Mouse (Mus musculus): ENCODE measurements around the gene Micu2. TPM values are rescaled to one million over a fixed set of nuclear protein-coding genes. Genes with fewer than 3 reads are reported as not detected.

Micu2 gene
- polyA plus RNA-seq, 1 experiment from 2014 or later: 71.9 TPM

GRCm38 (mm10) chr14:57996210-57996609, 2.9 kb downstream of the Micu2 start:
- Histone ChIP-seq H3K9me3 (replicated peaks; ENCODE audit: control insufficient read depth, low read length, poor library complexity, severe bottlenecking) (no peaks in the 10 kb centered on the region), H3K4me2 (ENCODE audit: low read length) (no peak overlapping the region), H3K9ac (ENCODE audit: low read depth, low read length) (no peak overlapping the region), H3K4me3 (ENCODE audit: low read depth, low read length) (no peak overlapping the region), H3K27ac (ENCODE audit: low read length) (no peak overlapping the region), H3K36me3 (ENCODE audit: control insufficient read depth, insufficient read depth, low read length) (0 out of 2 replicates have a peak, but pooled peaks cover 2% of the 10 kb centered on the region), H3K4me1 (ENCODE audit: control insufficient read depth, insufficient read depth, low read length) (peaks cover 13% of the 10 kb centered on the region), H3K27me3 (ENCODE audit: control insufficient read depth, insufficient read depth, low read depth, low read length) (no peaks in the 10 kb centered on the region)
- ATAC-seq: no peak
- WGBS: 85% methylated on average over 3 of the region's 3 CpGs

- Histone ChIP-seq H3K27me3 (ENCODE audit: control insufficient read depth, insufficient read depth, low read depth, low read length) (no peaks in the 10 kb centered on the region), H3K27ac (ENCODE audit: low read length) (no peak overlapping the region), H3K36me3 (ENCODE audit: control insufficient read depth, insufficient read depth, low read length) (peaks cover 14% of the 10 kb centered on the region; the same call in 1 of the 2 replicates), H3K4me2 (ENCODE audit: low read length) (no peak overlapping the region), H3K9me3 (replicated peaks; ENCODE audit: control insufficient read depth, low read length, poor library complexity, severe bottlenecking) (peaks cover 5% of the 10 kb centered on the region; the same call in 1 of the 2 replicates), H3K4me1 (ENCODE audit: control insufficient read depth, insufficient read depth, low read length) (no peaks in the 10 kb centered on the region), H3K9ac (ENCODE audit: low read depth, low read length) (no peak overlapping the region), H3K4me3 (ENCODE audit: low read depth, low read length) (no peak overlapping the region)
- no peak for ATAC-seq
These were observed 7.3 kb downstream of the Micu2 start for GRCm38 (mm10) chr14:57991761-57992160.

GRCm38 (mm10) chr14:57989162-57989561, 9.9 kb downstream of the Micu2 start:
- H3K4me3 ChIP-seq (ENCODE audit: low read depth, low read length): no peak overlapping the region
- H3K4me2 ChIP-seq (ENCODE audit: low read length): no peak overlapping the region
- H3K27ac ChIP-seq (ENCODE audit: low read length): no peak overlapping the region
- peaks cover 5% of the 10 kb centered on the region; the same call in 1 of the 2 replicates for H3K9me3 ChIP-seq (replicated peaks; ENCODE audit: control insufficient read depth, low read length, poor library complexity, severe bottlenecking)
- 99% methylated on average over 2 of the region's 2 CpGs for WGBS
- no peak for ATAC-seq
- no peaks in the 10 kb centered on the region for H3K27me3 ChIP-seq (ENCODE audit: control insufficient read depth, insufficient read depth, low read depth, low read length)
- H3K36me3 ChIP-seq (ENCODE audit: control insufficient read depth, insufficient read depth, low read length): peaks cover 14% of the 10 kb centered on the region; the same call in 1 of the 2 replicates
- no peaks in the 10 kb centered on the region for H3K4me1 ChIP-seq (ENCODE audit: control insufficient read depth, insufficient read depth, low read length)
- no peak overlapping the region for H3K9ac ChIP-seq (ENCODE audit: low read depth, low read length)

- Histone ChIP-seq H3K9me3 (replicated peaks; ENCODE audit: control insufficient read depth, low read length, poor library complexity, severe bottlenecking) (peaks cover 5% of the 10 kb centered on the region; the same call in 1 of the 2 replicates), H3K4me1 (ENCODE audit: control insufficient read depth, insufficient read depth, low read length) (peaks cover 12% of the 10 kb centered on the region), H3K4me3 (ENCODE audit: low read depth, low read length) (no peak overlapping the region), H3K4me2 (ENCODE audit: low read length) (no peak overlapping the region), H3K9ac (ENCODE audit: low read depth, low read length) (no peak overlapping the region), H3K27ac (ENCODE audit: low read length) (no peak overlapping the region), H3K36me3 (ENCODE audit: control insufficient read depth, insufficient read depth, low read length) (peaks cover 8% of the 10 kb centered on the region; the same call in 1 of the 2 replicates), H3K27me3 (ENCODE audit: control insufficient read depth, insufficient read depth, low read depth, low read length) (no peaks in the 10 kb centered on the region)
- WGBS: 83% methylated on average over 2 of the region's 2 CpGs
- no peak for ATAC-seq
These were observed 13.3 kb downstream of the Micu2 start for GRCm38 (mm10) chr14:57985780-57986179.

- Histone ChIP-seq H3K27me3 (ENCODE audit: control insufficient read depth, insufficient read depth, low read depth, low read length) (no peaks in the 10 kb centered on the region), H3K4me2 (ENCODE audit: low read length) (peak overlapping the region; percentile 4), H3K9me3 (replicated peaks; ENCODE audit: control insufficient read depth, low read length, poor library complexity, severe bottlenecking) (0 out of 2 replicates have a peak, but pooled peaks cover 2% of the 10 kb centered on the region), H3K4me3 (ENCODE audit: low read depth, low read length) (no peak overlapping the region), H3K9ac (ENCODE audit: low read depth, low read length) (no peak overlapping the region), H3K36me3 (ENCODE audit: control insufficient read depth, insufficient read depth, low read length) (no peaks in the 10 kb centered on the region), H3K4me1 (ENCODE audit: control insufficient read depth, insufficient read depth, low read length) (peaks cover 12% of the 10 kb centered on the region), H3K27ac (ENCODE audit: low read length) (no peak overlapping the region)
- no peak for ATAC-seq
- WGBS: 9% methylated on average over 7 of the region's 7 CpGs
These were observed 16.6 kb downstream of the Micu2 start for GRCm38 (mm10) chr14:57982450-57982849.

GRCm38 (mm10) chr14:57981720-57982418, 17.2 kb downstream of the Micu2 start:
- H3K9ac ChIP-seq (ENCODE audit: low read depth, low read length): 0 out of 2 replicates have a peak overlapping the region, but pooled peaks have one; percentile 0
- no peaks in the 10 kb centered on the region for H3K9me3 ChIP-seq (replicated peaks; ENCODE audit: control insufficient read depth, low read length, poor library complexity, severe bottlenecking)
- no peak overlapping the region for H3K4me3 ChIP-seq (ENCODE audit: low read depth, low read length)
- no peaks in the 10 kb centered on the region for H3K27me3 ChIP-seq (ENCODE audit: control insufficient read depth, insufficient read depth, low read depth, low read length)
- H3K4me2 ChIP-seq (ENCODE audit: low read length): peak overlapping the region; percentile 4
- peak; percentile 89 for ATAC-seq
- 0 out of 2 replicates have a peak overlapping the region, but pooled peaks have one; percentile 12 for H3K27ac ChIP-seq (ENCODE audit: low read length)
- peaks cover 12% of the 10 kb centered on the region for H3K4me1 ChIP-seq (ENCODE audit: control insufficient read depth, insufficient read depth, low read length)
- WGBS: 17% methylated on average over 14 of the region's 14 CpGs
- H3K36me3 ChIP-seq (ENCODE audit: control insufficient read depth, insufficient read depth, low read length): no peaks in the 10 kb centered on the region

GRCm38 (mm10) chr14:57980776-57981175, 18.3 kb downstream of the Micu2 start:
- H3K4me3 ChIP-seq (ENCODE audit: low read depth, low read length): no peak overlapping the region
- H3K4me2 ChIP-seq (ENCODE audit: low read length): no peak overlapping the region
- H3K9ac ChIP-seq (ENCODE audit: low read depth, low read length): no peak overlapping the region
- ATAC-seq: no peak
- H3K27ac ChIP-seq (ENCODE audit: low read length): no peak overlapping the region
- WGBS: 78% methylated on average over 8 of the region's 8 CpGs
- no peaks in the 10 kb centered on the region for H3K36me3 ChIP-seq (ENCODE audit: control insufficient read depth, insufficient read depth, low read length)
- no peaks in the 10 kb centered on the region for H3K9me3 ChIP-seq (replicated peaks; ENCODE audit: control insufficient read depth, low read length, poor library complexity, severe bottlenecking)
- no peaks in the 10 kb centered on the region for H3K27me3 ChIP-seq (ENCODE audit: control insufficient read depth, insufficient read depth, low read depth, low read length)
- H3K4me1 ChIP-seq (ENCODE audit: control insufficient read depth, insufficient read depth, low read length): peaks cover 12% of the 10 kb centered on the region

- Histone ChIP-seq H3K27me3 (ENCODE audit: control insufficient read depth, insufficient read depth, low read depth, low read length) (no peaks in the 10 kb centered on the region), H3K4me1 (ENCODE audit: control insufficient read depth, insufficient read depth, low read length) (peaks cover 12% of the 10 kb centered on the region), H3K4me3 (ENCODE audit: low read depth, low read length) (no peak overlapping the region), H3K9me3 (replicated peaks; ENCODE audit: control insufficient read depth, low read length, poor library complexity, severe bottlenecking) (no peaks in the 10 kb centered on the region), H3K27ac (ENCODE audit: low read length) (no peak overlapping the region), H3K4me2 (ENCODE audit: low read length) (no peak overlapping the region), H3K36me3 (ENCODE audit: control insufficient read depth, insufficient read depth, low read length) (no peaks in the 10 kb centered on the region), H3K9ac (ENCODE audit: low read depth, low read length) (no peak overlapping the region)
- WGBS: 52% methylated on average over 3 of the region's 3 CpGs
- ATAC-seq: no peak
These were observed 18.9 kb downstream of the Micu2 start for GRCm38 (mm10) chr14:57980179-57980578.

GRCm38 (mm10) chr14:57978144-57978543, 20.9 kb downstream of the Micu2 start:
- Histone ChIP-seq H3K9ac (ENCODE audit: low read depth, low read length) (no peak overlapping the region), H3K36me3 (ENCODE audit: control insufficient read depth, insufficient read depth, low read length) (no peaks in the 10 kb centered on the region), H3K27me3 (ENCODE audit: control insufficient read depth, insufficient read depth, low read depth, low read length) (no peaks in the 10 kb centered on the region), H3K9me3 (replicated peaks; ENCODE audit: control insufficient read depth, low read length, poor library complexity, severe bottlenecking) (no peaks in the 10 kb centered on the region), H3K4me2 (ENCODE audit: low read length) (no peak overlapping the region), H3K4me1 (ENCODE audit: control insufficient read depth, insufficient read depth, low read length) (peaks cover 12% of the 10 kb centered on the region), H3K4me3 (ENCODE audit: low read depth, low read length) (no peak overlapping the region), H3K27ac (ENCODE audit: low read length) (no peak overlapping the region)
- WGBS: 53% methylated on average over 5 of the region's 5 CpGs
- no peak for ATAC-seq
